Mouse (Mus musculus): ENCODE results near the gene Psmf1. TPM values are rescaled to one million over a fixed set of nuclear protein-coding genes. Genes with fewer than 3 reads are reported as not detected.

Gene Psmf1
- polyA plus RNA-seq (2015; fragmentation: Nextera tagmentation; extraction: Ambion mirVana) = 40.9 and 46.3 TPM in 2 replicates

DNA sequence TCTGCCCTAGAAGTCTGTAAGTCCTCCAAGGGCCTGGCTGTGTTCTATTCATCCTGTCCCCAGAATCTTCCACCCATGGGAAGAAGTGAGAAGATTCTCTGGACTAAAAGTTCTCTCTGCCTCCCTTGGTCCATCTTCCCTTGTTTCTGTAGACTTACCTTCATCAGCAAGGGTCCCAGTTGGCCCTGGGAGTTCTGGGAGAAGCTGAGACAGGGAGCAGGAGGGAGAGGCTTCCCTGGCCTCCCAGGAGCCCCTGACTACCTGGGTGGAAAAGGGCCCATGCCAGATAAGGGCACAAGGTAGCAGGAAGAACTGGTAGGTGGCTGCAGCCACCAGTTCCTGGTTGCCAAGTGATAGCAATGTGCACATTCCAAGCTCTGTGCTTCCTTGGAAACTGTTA is at the start of gene Psmf1:
Gene Psmf1, minus strand, starts transcription at position 342 of the 400 bp plus-strand sequence.
- Histone ChIP-seq H3K27ac (no peak within 1 kb of the TSS), H3K27me3 (peaks cover 24% of the 10 kb centered on the region), H3K4me3 (no peak within 1 kb of the TSS), H3K9ac (no peak within 1 kb of the TSS), H3K4me1 (peaks cover 22% of the 10 kb centered on the region), H3K4me2 (no peak within 1 kb of the TSS), H3K36me3 (no peaks in the 10 kb centered on the region), H3K9me3 (no peaks in the 10 kb centered on the region)
- no peak for ATAC-seq (ENCODE audit: insufficient number of reproducible peaks, insufficient read depth, low FRiP score, low TSS enrichment, low read depth)

DNA sequence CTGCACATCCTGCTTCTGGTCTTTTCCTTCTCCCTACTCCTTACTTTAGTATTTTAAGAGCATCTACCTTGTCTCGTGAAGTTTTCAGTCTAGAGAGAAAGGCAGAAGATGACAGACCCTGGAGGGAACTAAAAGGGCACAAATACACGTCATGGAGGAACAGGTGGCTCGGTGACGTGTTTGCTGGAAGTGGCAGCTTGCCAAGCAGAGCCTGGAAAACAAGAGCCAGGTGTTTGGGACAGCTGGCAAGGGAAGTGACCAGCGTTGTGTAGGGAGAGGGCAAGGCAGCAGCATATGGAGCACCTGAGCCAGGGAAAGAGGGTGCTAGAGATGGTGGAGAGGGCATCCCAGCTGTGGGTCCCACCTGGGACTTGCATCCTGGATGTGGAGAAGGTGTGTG is 47.2 kb upstream of the Psmf1 start:
- Histone ChIP-seq H3K9ac (no peak overlapping the region), H3K4me2 (no peak overlapping the region), H3K4me1 (0 out of 2 replicates have a peak, but pooled peaks cover 7% of the 10 kb centered on the region), H3K27ac (no peak overlapping the region), H3K9me3 (no peaks in the 10 kb centered on the region), H3K36me3 (no peaks in the 10 kb centered on the region), H3K4me3 (no peak overlapping the region), H3K27me3 (peaks cover 5% of the 10 kb centered on the region; the same call in 1 of the 2 replicates)
- no peak for ATAC-seq (ENCODE audit: insufficient number of reproducible peaks, insufficient read depth, low FRiP score, low TSS enrichment, low read depth)
- 32% methylated on average over 5 of the region's 5 CpGs for WGBS

- H3K27me3 ChIP-seq = peaks cover 5% of the 10 kb centered on the region; the same call in 1 of the 2 replicates
- 0 out of 2 replicates have a peak, but pooled peaks cover 7% of the 10 kb centered on the region for H3K4me1 ChIP-seq
- no peaks in the 10 kb centered on the region for H3K36me3 ChIP-seq
- H3K27ac ChIP-seq = no peak overlapping the region
- ATAC-seq (ENCODE audit: insufficient number of reproducible peaks, insufficient read depth, low FRiP score, low TSS enrichment, low read depth) = no peak
- no peak overlapping the region for H3K4me3 ChIP-seq
- H3K9me3 ChIP-seq = no peaks in the 10 kb centered on the region
- H3K4me2 ChIP-seq = no peak overlapping the region
- no peak overlapping the region for H3K9ac ChIP-seq
- WGBS = 25% methylated on average over 7 of the region's 7 CpGs
These were observed 46.2 kb upstream of the Psmf1 start for GRCm38 (mm10) chr2:151790169-151790568.

GRCm38 (mm10) chr2:151788221-151788977 is 44.4 kb upstream of the Psmf1 start:
- Histone ChIP-seq H3K36me3 (no peaks in the 10 kb centered on the region), H3K4me3 (no peak overlapping the region), H3K27me3 (peaks cover 5% of the 10 kb centered on the region; the same call in 1 of the 2 replicates), H3K4me2 (no peak overlapping the region), H3K27ac (no peak overlapping the region), H3K4me1 (0 out of 2 replicates have a peak, but pooled peaks cover 7% of the 10 kb centered on the region), H3K9me3 (no peaks in the 10 kb centered on the region), H3K9ac (no peak overlapping the region)
- ATAC-seq (ENCODE audit: insufficient number of reproducible peaks, insufficient read depth, low FRiP score, low TSS enrichment, low read depth) = no peak
- WGBS = 74% methylated on average over 7 of the region's 7 CpGs

- H3K4me2 ChIP-seq = no peak overlapping the region
- no peak overlapping the region for H3K4me3 ChIP-seq
- H3K36me3 ChIP-seq = no peaks in the 10 kb centered on the region
- no peaks in the 10 kb centered on the region for H3K4me1 ChIP-seq
- no peak overlapping the region for H3K9ac ChIP-seq
- no peaks in the 10 kb centered on the region for H3K27me3 ChIP-seq
- no peaks in the 10 kb centered on the region for H3K9me3 ChIP-seq
- no peak overlapping the region for H3K27ac ChIP-seq
- ATAC-seq (ENCODE audit: insufficient number of reproducible peaks, insufficient read depth, low FRiP score, low TSS enrichment, low read depth) = no peak
- WGBS = 85% methylated on average over 2 of the region's 2 CpGs
These were observed 39.5 kb upstream of the Psmf1 start for GRCm38 (mm10) chr2:151783493-151783892.

DNA sequence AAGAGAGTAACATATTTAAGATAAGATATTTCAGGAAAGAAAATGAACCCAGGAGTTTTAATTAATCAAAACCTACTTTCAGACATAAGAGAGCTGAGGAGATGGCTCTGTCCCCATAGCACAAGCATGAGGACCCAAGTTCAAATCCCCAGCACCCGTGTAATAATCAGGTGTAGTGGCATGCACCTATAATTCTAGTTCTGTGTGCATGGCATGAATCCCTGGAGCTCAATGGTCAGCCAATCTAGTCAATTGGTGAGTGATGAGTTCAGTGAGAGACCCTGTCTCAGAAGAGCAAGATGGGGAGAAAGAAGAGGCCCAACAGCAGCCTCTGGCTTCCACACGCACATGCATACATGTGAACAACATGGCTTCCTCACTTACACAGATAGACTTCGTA is 33.4 kb upstream of the Psmf1 start:
- Histone ChIP-seq H3K27me3 (no peaks in the 10 kb centered on the region; the same call in 1 of the 2 replicates), H3K9me3 (no peaks in the 10 kb centered on the region), H3K27ac (no peak overlapping the region), H3K36me3 (no peaks in the 10 kb centered on the region), H3K4me1 (0 out of 2 replicates have a peak, but pooled peaks cover 3% of the 10 kb centered on the region), H3K9ac (no peak overlapping the region), H3K4me3 (no peak overlapping the region), H3K4me2 (no peak overlapping the region)
- WGBS = 88% methylated on average over 3 of the region's 3 CpGs
- ATAC-seq (ENCODE audit: insufficient number of reproducible peaks, insufficient read depth, low FRiP score, low TSS enrichment, low read depth) = no peak

DNA sequence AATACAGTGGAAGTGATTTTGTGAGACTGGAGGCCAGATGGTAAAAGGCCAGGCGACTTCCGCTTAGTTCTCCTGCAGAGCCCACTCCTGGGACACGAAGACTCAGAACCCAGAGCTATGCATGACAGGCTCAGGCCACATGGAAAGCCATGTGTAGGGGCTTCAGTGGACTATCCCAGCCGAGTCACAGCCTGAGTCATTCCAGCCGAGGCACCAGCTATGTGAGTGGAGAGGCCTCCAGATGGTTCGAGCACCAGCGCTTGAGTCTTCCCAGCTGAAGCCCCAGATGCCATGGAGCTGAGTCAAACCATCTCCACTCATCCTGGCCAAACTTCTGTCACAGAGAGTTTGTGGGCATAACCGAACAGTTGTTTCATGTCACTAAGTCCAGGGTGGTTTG is 29.5 kb upstream of the Psmf1 start:
- no peak for ATAC-seq (ENCODE audit: insufficient number of reproducible peaks, insufficient read depth, low FRiP score, low TSS enrichment, low read depth)
- H3K9ac ChIP-seq = no peak overlapping the region
- WGBS = 79% methylated on average over 8 of the region's 8 CpGs

GRCm38 (mm10) chr2:151772169-151772568 is 28.2 kb upstream of the Psmf1 start:
- 76% methylated on average over 4 of the region's 4 CpGs for WGBS
- no peaks in the 10 kb centered on the region for H3K9me3 ChIP-seq
- 0 out of 2 replicates have a peak, but pooled peaks cover 3% of the 10 kb centered on the region for H3K4me1 ChIP-seq
- no peaks in the 10 kb centered on the region for H3K36me3 ChIP-seq
- no peak overlapping the region for H3K4me2 ChIP-seq
- ATAC-seq (ENCODE audit: insufficient number of reproducible peaks, insufficient read depth, low FRiP score, low TSS enrichment, low read depth) = no peak
- H3K9ac ChIP-seq = no peak overlapping the region
- H3K27ac ChIP-seq = no peak overlapping the region
- no peaks in the 10 kb centered on the region; the same call in 1 of the 2 replicates for H3K27me3 ChIP-seq
- no peak overlapping the region for H3K4me3 ChIP-seq

More for the DNA sequence above, 29.5 kb upstream of the Psmf1 start:
- Histone ChIP-seq H3K9me3 (no peaks in the 10 kb centered on the region), H3K4me1 (0 out of 2 replicates have a peak, but pooled peaks cover 3% of the 10 kb centered on the region), H3K27me3 (no peaks in the 10 kb centered on the region; the same call in 1 of the 2 replicates), H3K27ac (no peak overlapping the region), H3K4me2 (no peak overlapping the region), H3K4me3 (no peak overlapping the region), H3K36me3 (no peaks in the 10 kb centered on the region)

DNA sequence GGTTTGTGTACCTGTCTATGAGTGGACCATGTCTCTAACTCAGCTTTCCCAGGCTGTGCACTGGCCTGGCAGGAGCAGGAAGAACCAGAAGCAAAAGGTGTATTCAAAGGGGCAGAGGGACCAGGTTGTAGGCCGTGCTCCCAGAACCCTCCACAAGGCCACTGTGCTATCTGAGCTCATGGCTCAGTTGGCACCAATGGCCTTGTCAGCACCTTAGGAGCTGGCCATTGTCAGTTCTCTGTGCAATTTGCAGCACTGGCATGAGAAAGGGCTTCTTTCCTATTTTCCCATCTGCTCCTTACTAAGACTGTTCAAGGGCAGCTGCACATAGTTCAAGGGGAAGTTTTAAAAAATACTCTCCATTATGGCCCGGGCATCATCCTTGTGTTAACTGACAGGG is 20.6 kb upstream of the Psmf1 start:
- Histone ChIP-seq H3K27me3 (no peaks in the 10 kb centered on the region), H3K4me1 (no peaks in the 10 kb centered on the region), H3K27ac (no peak overlapping the region), H3K9ac (no peak overlapping the region), H3K9me3 (no peaks in the 10 kb centered on the region), H3K4me2 (no peak overlapping the region), H3K36me3 (no peaks in the 10 kb centered on the region), H3K4me3 (no peak overlapping the region)
- WGBS = 90% methylated on average over 2 of the region's 2 CpGs
- ATAC-seq (ENCODE audit: insufficient number of reproducible peaks, insufficient read depth, low FRiP score, low TSS enrichment, low read depth) = no peak

- Histone ChIP-seq H3K4me3 (no peak overlapping the region), H3K4me2 (no peak overlapping the region), H3K27ac (no peak overlapping the region), H3K27me3 (no peaks in the 10 kb centered on the region), H3K9ac (no peak overlapping the region), H3K36me3 (no peaks in the 10 kb centered on the region), H3K9me3 (no peaks in the 10 kb centered on the region), H3K4me1 (0 out of 2 replicates have a peak, but pooled peaks cover 3% of the 10 kb centered on the region)
- 41% methylated on average over 1 of the region's 1 CpGs for WGBS
- no peak for ATAC-seq (ENCODE audit: insufficient number of reproducible peaks, insufficient read depth, low FRiP score, low TSS enrichment, low read depth)
These were observed 14.9 kb upstream of the Psmf1 start for GRCm38 (mm10) chr2:151758806-151759353.

GRCm38 (mm10) chr2:151757451-151757850 is 13.5 kb upstream of the Psmf1 start:
- 44% methylated on average over 5 of the region's 5 CpGs for WGBS
- H3K9me3 ChIP-seq = no peaks in the 10 kb centered on the region
- H3K4me1 ChIP-seq = 0 out of 2 replicates have a peak, but pooled peaks cover 3% of the 10 kb centered on the region
- H3K36me3 ChIP-seq = no peaks in the 10 kb centered on the region
- H3K4me2 ChIP-seq = no peak overlapping the region
- no peaks in the 10 kb centered on the region for H3K27me3 ChIP-seq
- H3K9ac ChIP-seq = no peak overlapping the region
- no peak overlapping the region for H3K27ac ChIP-seq
- no peak for ATAC-seq (ENCODE audit: insufficient number of reproducible peaks, insufficient read depth, low FRiP score, low TSS enrichment, low read depth)
- no peak overlapping the region for H3K4me3 ChIP-seq

Data from embryonic facial prominence, embryonic 13.5 days (tissue).